Mouse (Mus musculus) heart, embryonic 12.5 days (tissue): ENCODE results near the gene Plg. TPM values are rescaled to one million over a fixed set of nuclear protein-coding genes. Genes with fewer than 3 reads are reported as not detected.

ENCODE experiments used
- ATAC-seq: fragments of 200-750 bp; cut with Nextera tagmentation; 2 replicates; pipeline ENCODE4 v1.8.0; 2017; ENCODE audit warnings: moderate TSS enrichment, moderate library complexity; ENCODE audit not compliant: insufficient number of reproducible peaks, low FRiP score
- H3K27ac ChIP-seq: fragments of 300-500 bp; sonication (generic); 2 replicates; pipeline ENCODE4 v1.5.1; 2016; ENCODE audit warnings: mild to moderate bottlenecking, moderate library complexity; ENCODE audit not compliant: poor library complexity, severe bottlenecking
- H3K27me3 ChIP-seq: fragments of 300-500 bp; sonication (generic); replicated peaks from 2 replicates; pipeline ENCODE4 v1.6.1; 2016; ENCODE audit warnings: mild to moderate bottlenecking, moderate library complexity
- H3K36me3 ChIP-seq: fragments of 300-500 bp; sonication (generic); 2 replicates; pipeline ENCODE4 v1.6.1; 2016; ENCODE audit warnings: mild to moderate bottlenecking, moderate library complexity
- H3K4me1 ChIP-seq: fragments of 300-500 bp; sonication (generic); replicated peaks from 2 replicates; pipeline ENCODE4 v1.6.1; 2016; ENCODE audit warnings: mild to moderate bottlenecking
- H3K4me2 ChIP-seq: fragments of 300-500 bp; sonication (generic); 2 replicates; pipeline ENCODE4 v1.6.1; 2016; ENCODE audit warnings: mild to moderate bottlenecking, moderate library complexity
- H3K4me3 ChIP-seq: fragments of 300-500 bp; sonication (generic); 2 replicates; pipeline ENCODE4 v1.5.1; 2016; ENCODE audit warnings: mild to moderate bottlenecking
- H3K9ac ChIP-seq: fragments of 300-500 bp; sonication (generic); 2 replicates; pipeline ENCODE4 v1.6.1; 2016; ENCODE audit warnings: mild to moderate bottlenecking, moderate library complexity
- H3K9me3 ChIP-seq: fragments of 300-500 bp; sonication (generic); replicated peaks from 2 replicates; pipeline ENCODE4 v1.6.1; 2016; ENCODE audit warnings: mild to moderate bottlenecking, moderate library complexity
- WGBS: fragments of 180-500 bp; shearing (Covaris S2); methylation state at CpG from one replicate; pipeline ENCODE4 v1.1.7; 2016; 5-methylcytosine and 5-hydroxymethylcytosine counted together
- polyA plus RNA-seq: library from polyadenylated mRNA; unstranded; fragments of >200 nt; fragmentation: Nextera tagmentation; extraction: Ambion mirVana; gene quantifications from 2 replicates; pipeline ENCODE4 v1.2.1, GENCODE M21; 2016

Gene Plg
- polyA plus RNA-seq, 1 experiment from 2014 or later = 2.2 TPM

DNA sequence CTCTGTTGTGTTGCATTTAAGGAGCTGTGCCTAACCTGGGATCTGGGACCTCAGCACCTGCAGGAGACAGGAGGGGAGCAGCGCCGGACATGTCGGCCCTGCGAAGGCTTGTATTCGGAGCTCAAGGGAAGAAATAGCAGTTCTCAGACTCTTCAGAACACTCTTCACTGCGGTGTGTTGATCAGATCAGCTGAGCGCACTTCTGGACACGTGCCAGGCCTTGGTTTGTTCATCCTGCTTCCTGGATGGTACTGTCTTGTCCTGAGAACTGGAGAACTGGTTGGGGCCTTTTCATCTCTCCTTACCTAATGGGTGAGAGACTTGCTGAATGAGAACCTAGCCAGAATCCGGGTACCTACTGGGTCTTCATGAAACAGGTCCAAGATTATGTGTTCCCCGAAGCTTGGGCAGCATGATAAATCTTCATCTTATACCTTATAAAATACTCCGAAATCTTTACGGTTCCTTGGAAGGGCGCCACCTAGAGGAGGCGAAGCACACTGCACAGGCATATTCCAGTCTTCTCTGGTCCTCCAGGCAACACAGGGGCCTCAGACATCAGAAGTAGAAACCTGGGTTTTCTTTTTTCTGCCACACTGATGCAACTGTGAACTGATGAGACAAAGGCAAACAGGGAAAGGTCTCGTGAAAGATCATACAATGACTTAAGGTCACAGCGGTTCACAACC is 42.6 kb downstream of the Plg start:
- Histone ChIP-seq H3K27ac (no peak overlapping the region), H3K4me1 (peaks cover 19% of the 10 kb centered on the region), H3K27me3 (no peaks in the 10 kb centered on the region), H3K36me3 (no peaks in the 10 kb centered on the region), H3K4me3 (no peak overlapping the region), H3K4me2 (no peak overlapping the region), H3K9ac (no peak overlapping the region), H3K9me3 (no peaks in the 10 kb centered on the region)
- WGBS = 58% methylated on average over 16 of the region's 16 CpGs
- no peak for ATAC-seq

DNA sequence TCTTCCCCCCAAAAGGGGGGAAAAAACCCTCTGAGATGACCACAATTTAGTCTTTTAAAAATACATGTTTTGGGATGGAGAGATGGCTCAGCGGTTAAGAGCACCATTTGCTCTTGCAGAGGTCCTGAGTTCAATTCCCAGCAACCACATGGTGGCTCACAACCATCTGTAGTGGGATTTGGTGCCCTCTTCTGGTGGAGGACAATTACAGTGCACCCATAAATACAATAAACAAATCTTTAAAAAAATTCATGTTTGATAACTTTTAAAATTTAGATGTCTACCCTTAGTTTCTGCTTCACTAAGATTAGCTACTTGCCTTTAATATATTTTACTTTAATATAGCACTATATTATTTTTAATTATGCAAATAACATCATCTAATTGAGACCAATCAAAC is 43.7 kb downstream of the Plg start:
- Histone ChIP-seq H3K4me2 (no peak overlapping the region), H3K27ac (no peak overlapping the region), H3K4me3 (no peak overlapping the region), H3K9ac (no peak overlapping the region), H3K27me3 (no peaks in the 10 kb centered on the region), H3K9me3 (no peaks in the 10 kb centered on the region), H3K36me3 (no peaks in the 10 kb centered on the region), H3K4me1 (peaks cover 23% of the 10 kb centered on the region)
- ATAC-seq = no peak
- WGBS = 85% methylated on average over 1 of the region's 1 CpGs

DNA sequence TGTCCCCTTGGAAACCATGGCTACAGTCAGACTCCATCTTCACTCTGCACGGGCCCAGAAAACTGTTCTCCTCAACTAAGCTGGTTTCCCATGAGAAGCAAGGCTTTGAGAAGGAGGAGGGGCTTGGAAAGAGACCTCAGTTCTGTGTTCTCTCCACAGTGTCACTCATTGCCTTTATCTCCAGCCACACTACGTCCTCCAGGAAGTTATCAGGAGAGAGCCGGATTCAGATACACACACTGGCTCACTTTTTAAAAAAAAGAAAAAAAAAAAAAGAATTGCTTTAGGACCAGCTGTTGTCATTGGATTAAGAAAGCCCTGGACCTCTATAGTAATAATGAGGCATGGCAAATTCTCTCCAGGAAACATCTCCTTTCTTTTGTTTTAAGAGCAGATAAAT is 48.7 kb downstream of the Plg start:
- 4% methylated on average over 3 of the region's 3 CpGs for WGBS
- Histone ChIP-seq H3K36me3 (no peaks in the 10 kb centered on the region), H3K9ac (no peak overlapping the region), H3K4me3 (no peak overlapping the region), H3K4me2 (no peak overlapping the region), H3K4me1 (peaks cover 18% of the 10 kb centered on the region), H3K9me3 (no peaks in the 10 kb centered on the region), H3K27ac (no peak overlapping the region), H3K27me3 (no peaks in the 10 kb centered on the region)
- ATAC-seq = peak; percentile 71; the same call in 1 of the 2 replicates

DNA sequence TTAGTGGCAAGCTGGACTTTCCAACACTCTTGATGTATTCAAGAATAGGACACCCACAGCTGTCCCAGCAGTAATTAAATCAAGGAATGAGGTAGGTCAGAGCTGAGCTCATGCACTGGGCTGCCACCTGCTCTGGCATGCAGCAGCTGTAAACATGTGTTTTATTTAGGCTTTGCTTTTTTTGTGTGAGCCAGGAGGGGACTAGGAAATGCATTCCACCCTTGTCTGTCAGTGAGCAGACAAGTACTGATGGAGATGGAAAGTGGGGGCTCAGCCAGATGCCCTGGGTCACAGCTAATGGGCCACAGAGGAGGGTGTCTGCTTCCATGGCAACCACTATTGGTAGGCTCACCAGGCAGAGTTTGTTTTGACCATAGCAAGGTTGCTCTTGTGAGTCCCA is 50.0 kb downstream of the Plg start:
- no peaks in the 10 kb centered on the region for H3K27me3 ChIP-seq
- H3K27ac ChIP-seq = no peak overlapping the region
- peaks cover 16% of the 10 kb centered on the region for H3K4me1 ChIP-seq
- H3K36me3 ChIP-seq = no peaks in the 10 kb centered on the region
- no peak for ATAC-seq
- H3K9ac ChIP-seq = no peak overlapping the region
- H3K4me2 ChIP-seq = no peak overlapping the region
- no peaks in the 10 kb centered on the region for H3K9me3 ChIP-seq
- H3K4me3 ChIP-seq = no peak overlapping the region

DNA sequence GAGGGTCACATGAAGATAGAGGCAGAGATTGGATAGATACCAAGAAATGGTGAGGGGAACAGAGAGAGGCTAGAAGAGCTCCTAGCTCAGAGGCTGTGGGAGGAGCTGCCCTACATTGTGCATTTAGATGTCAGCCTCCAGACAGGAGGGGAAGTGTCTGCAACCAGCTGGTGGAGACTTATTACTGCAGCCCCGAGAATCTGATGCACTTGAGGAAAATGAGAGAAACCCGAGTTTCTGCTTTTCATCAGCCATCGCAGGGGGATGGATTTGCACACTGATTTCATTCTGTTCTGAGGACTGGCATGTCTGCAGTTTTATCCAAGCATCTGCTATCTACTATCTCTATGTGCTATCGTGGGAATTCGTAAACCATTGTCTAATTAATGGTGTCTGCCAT is 53.3 kb downstream of the Plg start:
- no peaks in the 10 kb centered on the region for H3K27me3 ChIP-seq
- H3K4me1 ChIP-seq = peaks cover 10% of the 10 kb centered on the region
- H3K36me3 ChIP-seq = no peaks in the 10 kb centered on the region
- no peak overlapping the region for H3K4me2 ChIP-seq
- no peaks in the 10 kb centered on the region for H3K9me3 ChIP-seq
- no peak overlapping the region for H3K27ac ChIP-seq
- 56% methylated on average over 5 of the region's 5 CpGs for WGBS
- H3K9ac ChIP-seq = no peak overlapping the region
- H3K4me3 ChIP-seq = no peak overlapping the region
- no peak for ATAC-seq

DNA sequence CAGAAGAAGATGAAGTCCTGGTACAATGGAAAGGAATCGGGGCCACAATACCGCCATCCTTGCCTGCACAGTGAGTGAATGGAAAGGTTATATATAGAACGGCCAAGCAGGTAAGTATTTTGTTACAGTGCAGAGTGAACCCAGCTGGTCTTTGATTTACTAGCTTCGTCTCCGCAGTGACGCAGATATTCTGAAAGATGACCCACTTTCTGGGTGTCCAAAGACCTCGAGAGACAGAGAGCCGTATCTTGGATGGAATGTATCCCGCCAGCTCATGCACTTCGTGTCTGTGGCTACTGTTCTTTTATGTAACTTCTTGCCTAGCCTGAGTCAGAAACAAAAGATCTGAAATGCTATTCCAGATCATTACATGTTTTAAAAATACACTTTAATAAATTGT is 59.4 kb downstream of the Plg start:
- H3K9ac ChIP-seq = no peak overlapping the region
- 82% methylated on average over 10 of the region's 10 CpGs for WGBS
- H3K4me2 ChIP-seq = no peak overlapping the region
- no peaks in the 10 kb centered on the region for H3K36me3 ChIP-seq
- H3K27ac ChIP-seq = no peak overlapping the region
- ATAC-seq = no peak
- peaks cover 7% of the 10 kb centered on the region; the same call in 1 of the 2 replicates for H3K27me3 ChIP-seq
- no peaks in the 10 kb centered on the region for H3K9me3 ChIP-seq
- H3K4me3 ChIP-seq = no peak overlapping the region
- H3K4me1 ChIP-seq = no peaks in the 10 kb centered on the region

DNA sequence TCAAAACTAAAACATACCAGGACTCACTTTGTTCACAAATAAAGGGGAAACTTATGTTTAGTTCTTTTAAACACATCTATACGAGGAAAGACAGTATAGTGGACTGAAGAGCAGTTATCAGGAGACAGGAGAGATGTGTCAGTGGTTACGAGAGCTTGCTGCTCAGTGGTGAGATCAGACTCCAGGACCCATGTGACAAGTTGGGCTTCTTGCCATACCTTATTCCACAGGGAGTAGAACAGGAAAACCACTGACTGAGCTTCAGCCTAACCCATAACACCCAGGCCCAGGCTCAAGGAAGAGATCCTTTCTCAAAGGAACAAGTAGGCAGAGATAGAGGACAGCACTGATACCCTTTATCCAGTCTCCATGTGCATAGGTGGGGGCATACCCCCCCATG is 66.2 kb downstream of the Plg start:
- H3K4me1 ChIP-seq = peaks cover 5% of the 10 kb centered on the region
- H3K9ac ChIP-seq = no peak overlapping the region
- peaks cover 3% of the 10 kb centered on the region; the same call in 1 of the 2 replicates for H3K27me3 ChIP-seq
- ATAC-seq = 0 out of 2 replicates have a peak, but pooled peaks have one; percentile 9
- H3K9me3 ChIP-seq = no peaks in the 10 kb centered on the region
- 30% methylated on average over 2 of the region's 2 CpGs for WGBS
- H3K36me3 ChIP-seq = no peaks in the 10 kb centered on the region
- no peak overlapping the region for H3K4me2 ChIP-seq
- no peak overlapping the region for H3K4me3 ChIP-seq
- H3K27ac ChIP-seq = no peak overlapping the region

DNA sequence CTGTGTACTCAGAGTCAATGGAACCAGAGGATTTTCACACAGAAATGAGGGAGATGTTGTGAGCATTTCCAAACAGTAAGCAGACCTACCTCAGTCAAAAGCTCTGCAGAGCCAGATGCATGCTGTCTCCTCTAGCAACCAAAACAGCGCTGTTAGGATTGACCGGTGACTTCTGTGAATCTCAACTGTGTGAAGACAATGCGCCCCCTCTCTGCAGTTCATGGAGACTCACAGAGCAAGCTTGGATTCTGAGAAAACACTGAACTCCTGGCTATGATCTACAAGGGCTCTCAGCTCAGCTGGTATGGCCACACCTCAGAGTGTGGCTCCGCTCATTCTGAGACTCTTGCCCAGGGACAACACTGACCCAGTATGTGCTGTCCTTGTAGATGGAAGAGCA is 72.8 kb downstream of the Plg start:
- H3K36me3 ChIP-seq = no peaks in the 10 kb centered on the region
- H3K27ac ChIP-seq = no peak overlapping the region
- ATAC-seq = no peak
- H3K4me3 ChIP-seq = no peak overlapping the region
- H3K4me1 ChIP-seq = peaks cover 6% of the 10 kb centered on the region
- WGBS = 50% methylated on average over 4 of the region's 4 CpGs
- H3K27me3 ChIP-seq = peaks cover 11% of the 10 kb centered on the region; the same call in 1 of the 2 replicates
- no peak overlapping the region for H3K4me2 ChIP-seq
- H3K9me3 ChIP-seq = no peaks in the 10 kb centered on the region
- no peak overlapping the region for H3K9ac ChIP-seq

DNA sequence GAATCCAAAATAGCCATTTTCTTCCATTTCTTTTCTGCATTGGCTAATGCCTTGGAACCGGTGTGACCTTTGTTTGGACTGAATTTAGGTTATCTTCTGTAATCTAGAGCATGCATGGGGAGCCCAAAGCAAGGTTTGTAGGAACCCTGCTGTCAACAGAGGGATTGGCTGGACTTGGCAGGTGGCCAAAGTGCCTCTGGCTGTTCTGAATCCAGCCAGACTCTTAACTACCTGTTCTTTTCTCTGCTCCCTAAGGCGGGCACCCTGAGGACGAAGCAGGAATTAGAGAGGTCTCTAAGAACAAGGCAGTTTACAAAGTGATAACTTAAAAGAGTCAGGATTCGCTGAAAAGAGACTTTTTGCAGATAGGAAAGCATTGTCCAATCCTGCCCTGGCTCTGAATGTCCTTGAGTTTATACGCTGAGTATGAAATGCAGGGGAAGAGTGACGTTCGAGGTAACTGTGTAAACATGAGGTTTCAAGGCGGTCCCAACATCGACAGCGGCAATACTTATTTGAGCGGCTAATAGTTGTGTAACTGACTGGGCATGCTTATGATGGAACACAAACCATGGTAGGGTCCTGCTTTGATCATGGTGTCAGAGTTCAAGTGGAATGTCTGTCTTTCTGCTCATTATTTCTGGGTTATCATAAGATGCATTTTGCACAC is 74.6 kb downstream of the Plg start:
- H3K36me3 ChIP-seq = no peaks in the 10 kb centered on the region
- H3K4me1 ChIP-seq = peaks cover 6% of the 10 kb centered on the region
- H3K27ac ChIP-seq = no peak overlapping the region
- no peak for ATAC-seq
- H3K9me3 ChIP-seq = no peaks in the 10 kb centered on the region
- H3K4me3 ChIP-seq = no peak overlapping the region
- H3K9ac ChIP-seq = no peak overlapping the region
- WGBS = 68% methylated on average over 11 of the region's 11 CpGs
- H3K27me3 ChIP-seq = peaks cover 8% of the 10 kb centered on the region; the same call in 1 of the 2 replicates
- no peak overlapping the region for H3K4me2 ChIP-seq

DNA sequence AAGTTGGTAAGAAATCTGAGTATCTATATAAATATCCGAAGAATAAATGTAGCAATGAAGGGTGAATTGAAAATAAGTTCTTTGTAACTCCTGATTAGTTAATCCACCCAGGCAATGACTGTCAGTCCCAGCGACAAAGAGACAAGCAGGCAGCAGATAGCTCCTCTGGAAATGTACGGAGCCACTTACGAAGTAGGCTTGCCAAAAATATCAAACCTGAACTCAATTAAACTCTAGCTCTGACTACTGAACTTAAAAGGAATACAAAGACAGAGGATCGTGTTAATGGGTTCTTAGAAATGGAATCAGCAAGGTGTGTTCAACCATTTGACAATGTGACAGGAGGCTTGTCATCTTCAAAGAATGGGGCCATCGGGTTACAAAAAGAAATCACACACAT is 75.3 kb downstream of the Plg start:
- no peak overlapping the region for H3K4me3 ChIP-seq
- no peaks in the 10 kb centered on the region for H3K36me3 ChIP-seq
- H3K9me3 ChIP-seq = no peaks in the 10 kb centered on the region
- WGBS = 58% methylated on average over 6 of the region's 6 CpGs
- no peak overlapping the region for H3K4me2 ChIP-seq
- peaks cover 8% of the 10 kb centered on the region; the same call in 1 of the 2 replicates for H3K27me3 ChIP-seq
- H3K9ac ChIP-seq = no peak overlapping the region
- peaks cover 6% of the 10 kb centered on the region for H3K4me1 ChIP-seq
- ATAC-seq = no peak
- no peak overlapping the region for H3K27ac ChIP-seq

DNA sequence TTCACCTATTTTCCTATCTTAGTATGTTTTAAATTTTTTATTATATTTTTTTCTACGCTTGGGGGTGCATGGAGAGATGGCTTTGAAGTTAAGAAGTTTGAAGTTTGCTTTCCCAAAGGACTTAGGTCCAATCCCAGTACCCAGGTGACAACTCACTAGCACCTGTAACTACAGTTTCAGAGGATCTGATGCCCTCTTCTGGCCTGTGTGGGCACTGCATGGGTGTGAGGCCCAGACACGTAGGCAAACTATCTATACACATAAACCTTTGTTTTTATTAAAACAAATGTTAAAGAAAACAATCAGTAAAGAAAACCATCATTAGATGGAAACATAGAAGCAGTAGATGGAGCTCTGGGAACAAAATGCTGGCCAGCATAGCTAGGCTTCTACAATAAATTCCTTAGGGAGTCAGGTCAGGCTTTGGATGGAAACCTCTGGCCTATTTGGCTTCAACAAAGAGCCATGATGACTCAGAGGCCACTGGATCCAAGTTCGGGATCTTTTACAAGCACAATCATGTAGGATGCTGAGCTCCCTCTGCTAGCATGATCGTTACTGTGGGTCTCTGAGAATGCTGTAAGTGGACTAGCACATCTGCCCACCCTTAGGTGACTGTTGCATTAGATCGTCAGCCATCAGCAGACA is 76.9 kb downstream of the Plg start:
- no peaks in the 10 kb centered on the region for H3K9me3 ChIP-seq
- H3K4me3 ChIP-seq = no peak overlapping the region
- peaks cover 6% of the 10 kb centered on the region for H3K4me1 ChIP-seq
- no peak overlapping the region for H3K27ac ChIP-seq
- no peak overlapping the region for H3K9ac ChIP-seq
- H3K27me3 ChIP-seq = peaks cover 5% of the 10 kb centered on the region; the same call in 1 of the 2 replicates
- WGBS = 74% methylated on average over 5 of the region's 5 CpGs
- ATAC-seq = no peak
- H3K36me3 ChIP-seq = no peaks in the 10 kb centered on the region
- H3K4me2 ChIP-seq = no peak overlapping the region
